Mouse (Mus musculus) hindbrain, embryonic 10.5 days (tissue): Measurements from ENCODE around the gene V1rd19. TPM values are rescaled to one million over a fixed set of nuclear protein-coding genes. Genes with fewer than 3 reads are reported as not detected.
"Not testable (repeated sequence)": the region's sequence is repeated elsewhere in the genome, so short reads cannot be mapped to it uniquely, and the experiment has no call there.

Experiments
- DNase-seq: peaks from one replicate; pipeline ENCODE4 v3.0.0-alpha.2; 2017; ENCODE audit warnings: low spot score
- H3K27ac ChIP-seq: fragments of 300-500 bp; sonication (generic); 2 replicates; pipeline ENCODE4 v1.5.1; 2016; ENCODE audit warnings: mild to moderate bottlenecking, moderate library complexity
- H3K27me3 ChIP-seq: fragments of 300-500 bp; sonication (generic); 2 replicates; pipeline ENCODE4 v1.6.1; 2016; ENCODE audit warnings: mild to moderate bottlenecking; ENCODE audit not compliant: poor library complexity, insufficient read depth, severe bottlenecking
- H3K36me3 ChIP-seq: fragments of 300-500 bp; sonication (generic); 2 replicates; pipeline ENCODE4 v1.6.1; 2016; ENCODE audit warnings: mild to moderate bottlenecking, moderate library complexity
- H3K4me1 ChIP-seq: fragments of 300-500 bp; sonication (generic); replicated peaks from 2 replicates; pipeline ENCODE4 v1.6.1; 2016; ENCODE audit warnings: mild to moderate bottlenecking
- H3K4me3 ChIP-seq: fragments of 300-500 bp; sonication (generic); 2 replicates; pipeline ENCODE4 v1.5.1; 2016; ENCODE audit warnings: mild to moderate bottlenecking, moderate library complexity
- H3K9me3 ChIP-seq: fragments of 300-500 bp; sonication (generic); 2 replicates; pipeline ENCODE4 v1.6.1; 2016; ENCODE audit warnings: mild to moderate bottlenecking, moderate library complexity
- WGBS: fragments of 180-500 bp; shearing (Covaris S2); methylation state at CpG from one replicate; pipeline ENCODE4 v1.1.7; 2016; 5-methylcytosine and 5-hydroxymethylcytosine counted together
- polyA plus RNA-seq: library from polyadenylated mRNA; unstranded; fragments of >200 nt; fragmentation: Nextera tagmentation; extraction: Ambion mirVana; gene quantifications from 2 replicates; pipeline ENCODE4 v1.2.1, GENCODE M21; 2016

V1rd19 gene
- not detected in 2 replicates for polyA plus RNA-seq

DNA sequence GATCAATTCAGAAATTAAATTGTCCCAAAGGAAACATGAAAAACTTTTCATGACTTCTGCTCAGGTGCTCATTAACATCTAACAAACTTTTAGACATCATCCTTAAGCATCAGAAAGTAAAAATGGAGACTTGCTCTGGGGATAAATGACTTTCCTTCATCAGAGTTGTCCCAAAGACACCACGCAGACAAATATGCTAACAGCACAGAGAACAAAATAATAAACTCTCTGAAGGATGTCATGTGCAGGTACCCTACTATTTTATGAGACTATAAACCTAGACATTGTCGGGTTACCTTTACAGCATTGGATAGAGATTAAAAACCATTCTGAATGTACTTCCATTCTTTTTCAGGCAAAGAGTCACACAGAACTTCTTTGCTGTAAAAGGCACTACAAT is at the start of gene V1rd19:
Gene V1rd19, plus strand, starts transcription at position 301 of the 400 bp plus-strand sequence.
- H3K27me3 ChIP-seq, result no peaks in the 10 kb centered on the region
- 71% methylated on average over 2 of the region's 2 CpGs for WGBS
- no peak for DNase-seq
- H3K9me3 ChIP-seq, result peaks cover 52% of the 10 kb centered on the region
- no peaks in the 10 kb centered on the region for H3K36me3 ChIP-seq
- no peak within 1 kb of the TSS for H3K4me3 ChIP-seq
- H3K4me1 ChIP-seq, result no peaks in the 10 kb centered on the region
- no peak within 1 kb of the TSS for H3K27ac ChIP-seq

DNA sequence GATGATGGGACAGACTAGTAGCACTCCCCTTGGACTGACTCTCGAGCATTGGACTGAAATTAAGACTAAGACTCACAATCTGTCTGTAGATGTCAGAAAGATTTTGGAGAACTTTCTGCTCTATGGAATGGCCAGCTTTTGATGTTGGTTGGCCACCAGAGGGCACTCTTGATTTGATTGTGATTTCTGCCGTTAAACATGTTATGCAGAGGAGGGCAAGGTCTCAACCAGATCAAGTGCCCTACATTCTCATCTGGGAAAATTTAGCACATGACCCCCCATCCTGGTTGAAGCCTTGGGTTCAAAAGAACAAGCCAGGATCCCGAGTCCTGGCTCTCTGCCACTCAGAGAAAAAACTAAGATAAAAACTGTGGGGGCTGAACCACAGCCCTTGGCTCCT is 33.4 kb upstream of the V1rd19 start:
- not testable (repeated sequence) for H3K27me3 ChIP-seq, H3K27ac ChIP-seq, DNase-seq, H3K4me1 ChIP-seq, H3K36me3 ChIP-seq, H3K4me3 ChIP-seq
- peaks cover 87% of the 10 kb centered on the region for H3K9me3 ChIP-seq
- WGBS, result 68% methylated on average over 3 of the region's 3 CpGs

DNA sequence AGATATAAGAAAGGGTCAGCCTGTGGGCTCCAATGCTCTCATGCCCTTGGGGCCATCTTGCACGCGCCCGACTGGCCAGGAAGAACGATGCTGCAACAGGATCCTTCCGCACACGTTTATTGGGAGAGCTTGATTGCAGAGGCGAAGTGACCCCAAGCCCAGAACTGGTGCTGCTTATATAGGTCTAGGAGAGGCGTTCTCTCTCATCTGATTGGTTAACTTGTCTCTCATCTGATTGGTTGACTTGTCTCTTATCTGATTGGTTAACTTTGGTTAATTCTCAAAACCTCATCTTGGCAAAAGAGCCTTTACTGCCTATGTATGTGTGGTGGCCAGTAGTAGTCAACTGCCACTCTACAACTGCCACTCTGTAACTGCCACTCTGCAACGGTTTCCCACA is 27.2 kb upstream of the V1rd19 start, which contains the start of gene Vmn1r181:
Gene Vmn1r181, plus strand, starts transcription at position 301 of the 400 bp plus-strand sequence.
- not testable (repeated sequence) for H3K36me3 ChIP-seq, H3K27me3 ChIP-seq, DNase-seq, H3K4me3 ChIP-seq, H3K4me1 ChIP-seq, H3K27ac ChIP-seq
- WGBS, result 83% methylated on average over 9 of the region's 9 CpGs
- peaks cover 78% of the 10 kb centered on the region for H3K9me3 ChIP-seq

DNA sequence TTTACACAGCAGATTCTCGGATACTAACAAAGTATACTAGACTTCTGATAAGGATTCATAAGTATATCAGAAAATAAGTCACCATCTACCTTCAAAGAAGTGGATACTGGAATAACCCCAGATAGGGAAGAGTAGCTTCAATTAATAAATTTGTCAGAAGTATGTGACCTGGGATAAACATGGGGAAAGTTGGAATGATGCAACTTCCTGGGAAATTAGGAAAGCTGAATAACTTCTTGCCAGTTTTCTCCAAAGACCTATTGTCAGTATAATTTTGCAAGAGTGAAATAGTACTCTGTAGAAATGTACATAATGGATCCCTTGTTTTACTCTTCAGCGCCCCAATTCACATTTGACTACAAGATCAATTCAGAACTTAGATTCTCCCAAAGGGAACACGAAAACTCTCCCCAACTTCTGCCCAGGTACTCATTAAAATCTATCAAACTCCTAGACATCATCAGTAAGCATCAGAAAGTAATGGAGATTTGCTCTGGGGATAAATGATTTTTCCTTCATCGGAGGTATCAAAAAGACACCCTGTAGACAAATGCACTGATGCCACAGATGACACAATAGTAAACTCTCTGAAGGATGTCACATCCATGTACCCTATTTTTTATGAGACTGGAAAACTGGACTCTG is 51.3 kb downstream of the V1rd19 start, which contains the start of gene Vmn1r183:
Gene Vmn1r183, plus strand, starts transcription at position 595 of the 645 bp plus-strand sequence.
- H3K9me3 ChIP-seq, result no peaks in the 10 kb centered on the region
- no peaks in the 10 kb centered on the region for H3K27me3 ChIP-seq
- H3K36me3 ChIP-seq, result no peaks in the 10 kb centered on the region
- H3K4me1 ChIP-seq, result no peaks in the 10 kb centered on the region
- no peak within 1 kb of the TSS for H3K4me3 ChIP-seq
- 82% methylated on average over 4 of the region's 4 CpGs for WGBS
- no peak within 1 kb of the TSS for H3K27ac ChIP-seq
- DNase-seq, result no peak

Other genes with a start within 250 kb of the V1rd19 start
- not detected in 2 replicates for gene Vmn1r174, start 249.4 kb upstream of the V1rd19 start, polyA plus RNA-seq
- gene Vmn1r175, start 191.0 kb upstream of the V1rd19 start, polyA plus RNA-seq, result not detected in 2 replicates
- not detected in 2 replicates for gene Vmn1r176, start 164.3 kb upstream of the V1rd19 start, polyA plus RNA-seq
- gene Vmn1r177, start 135.2 kb upstream of the V1rd19 start, polyA plus RNA-seq, result not detected in 2 replicates
- not detected in 2 replicates for gene Vmn1r178, start 109.7 kb upstream of the V1rd19 start, polyA plus RNA-seq
- gene Vmn1r179, start 74.7 kb upstream of the V1rd19 start, polyA plus RNA-seq, result not detected in 2 replicates
- not detected in 2 replicates for gene Vmn1r180, start 51.1 kb upstream of the V1rd19 start, polyA plus RNA-seq
- gene Vmn1r181, start 27.1 kb upstream of the V1rd19 start, polyA plus RNA-seq, result not detected in 2 replicates
- not detected in 2 replicates for gene Vmn1r183, start 51.6 kb downstream of the V1rd19 start, polyA plus RNA-seq
- 25.9 and 29.4 TPM in 2 replicates for gene Zfp180, start 80.2 kb downstream of the V1rd19 start, polyA plus RNA-seq
- gene Zfp112, start 110.6 kb downstream of the V1rd19 start, polyA plus RNA-seq, result 3.3 and 5.4 TPM in 2 replicates
- 12.9 and 14.6 TPM in 2 replicates for gene Zfp235, start 132.5 kb downstream of the V1rd19 start, polyA plus RNA-seq
- 3.9 and 5.1 TPM in 2 replicates for gene Zfp114, start 173.4 kb downstream of the V1rd19 start, polyA plus RNA-seq
- 9.2 and 10.5 TPM in 2 replicates for gene Zfp111, start 209.8 kb downstream of the V1rd19 start, polyA plus RNA-seq
- 4.9 and 5.8 TPM in 2 replicates for gene Zfp109, start 235.9 kb downstream of the V1rd19 start, polyA plus RNA-seq